Mouse (Mus musculus): ENCODE measurements around the gene 1700028J19Rik.
A peak's percentile ranks its signal among the peaks of the same experiment; 100 is the strongest.

The 1700028J19Rik gene

GRCm38 (mm10) chr7:44246055-44246983 is at the start of gene 1700028J19Rik, which contains the start of gene 2410002F23Rik:
1700028J19Rik (minus strand) TSS chr7:44246695.
2410002F23Rik (plus strand) TSS chr7:44246722.
- peak; percentile 93 for DNase-seq (ENCODE audit: low read depth, low spot score)

GRCm38 (mm10) chr7:44291418-44291817 is 44.9 kb upstream of the 1700028J19Rik start:
- peak; percentile 92 for DNase-seq (ENCODE audit: low read depth, low spot score)

DNA sequence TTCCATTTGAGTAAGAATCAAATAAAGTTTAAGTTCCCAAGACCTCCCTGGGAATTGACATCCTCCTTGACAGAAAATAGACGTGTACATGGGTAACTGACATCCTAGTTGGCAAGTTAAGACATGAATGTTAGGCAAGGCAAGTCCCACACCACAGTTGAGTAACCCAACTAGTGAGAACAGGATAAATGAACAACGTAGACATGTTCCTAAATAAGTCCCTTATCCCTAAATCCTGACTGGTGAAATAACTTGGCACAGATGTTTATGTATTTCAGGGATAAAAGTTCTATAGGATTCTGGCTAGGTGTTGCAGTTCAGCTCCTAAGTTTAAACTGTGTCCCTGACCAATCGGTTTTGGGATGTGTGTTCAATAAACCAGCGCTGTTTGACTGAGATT is 44.5 kb upstream of the 1700028J19Rik start:
- DNase-seq (ENCODE audit: low read depth, low spot score), result no peak

GRCm38 (mm10) chr7:44287760-44288159 is 41.3 kb upstream of the 1700028J19Rik start:
- DNase-seq (ENCODE audit: low read depth, low spot score), result peak; percentile 74

GRCm38 (mm10) chr7:44281586-44281985 is 35.1 kb upstream of the 1700028J19Rik start:
- DNase-seq (ENCODE audit: low read depth, low spot score), result no peak

DNA sequence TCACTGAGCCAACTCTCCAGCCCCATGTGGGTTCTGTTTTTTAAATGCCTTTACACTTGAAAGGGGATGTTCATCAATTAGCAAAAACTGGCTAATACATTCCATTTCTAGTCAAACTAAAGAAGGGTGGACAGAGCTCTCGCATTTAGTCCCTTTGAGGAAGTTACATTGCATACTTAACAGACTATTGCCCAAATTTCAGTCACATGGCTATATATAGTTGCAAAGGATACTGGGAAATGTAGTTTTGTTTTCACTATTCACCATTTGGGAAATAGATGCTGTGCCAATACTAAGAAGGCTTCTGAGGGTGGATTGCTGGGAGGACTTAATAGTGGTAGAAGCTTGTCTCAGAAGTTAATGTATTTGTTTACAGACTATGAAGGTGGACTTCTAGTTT is 34.5 kb upstream of the 1700028J19Rik start:
- DNase-seq (ENCODE audit: low read depth, low spot score), result no peak

DNA sequence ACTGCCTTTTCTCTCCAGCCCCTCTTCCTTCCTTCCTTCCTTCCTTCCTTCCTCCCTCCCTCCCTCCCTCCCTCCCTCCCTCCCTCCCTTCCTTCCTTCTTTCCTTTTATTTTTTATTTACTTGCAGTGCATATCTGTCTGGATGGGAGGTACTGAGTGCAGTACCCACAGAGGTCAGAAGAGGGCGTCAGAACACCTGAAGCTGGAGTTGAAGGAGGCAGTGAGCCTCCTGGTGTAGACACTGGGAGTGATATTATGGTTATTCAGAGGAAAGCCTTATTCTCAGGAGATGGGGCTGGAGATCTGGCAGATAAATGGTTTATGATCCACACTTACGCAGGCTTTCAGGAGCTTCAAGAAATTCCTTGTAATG is 30.7 kb upstream of the 1700028J19Rik start:
- DNase-seq (ENCODE audit: low read depth, low spot score), result peak; percentile 86

DNA sequence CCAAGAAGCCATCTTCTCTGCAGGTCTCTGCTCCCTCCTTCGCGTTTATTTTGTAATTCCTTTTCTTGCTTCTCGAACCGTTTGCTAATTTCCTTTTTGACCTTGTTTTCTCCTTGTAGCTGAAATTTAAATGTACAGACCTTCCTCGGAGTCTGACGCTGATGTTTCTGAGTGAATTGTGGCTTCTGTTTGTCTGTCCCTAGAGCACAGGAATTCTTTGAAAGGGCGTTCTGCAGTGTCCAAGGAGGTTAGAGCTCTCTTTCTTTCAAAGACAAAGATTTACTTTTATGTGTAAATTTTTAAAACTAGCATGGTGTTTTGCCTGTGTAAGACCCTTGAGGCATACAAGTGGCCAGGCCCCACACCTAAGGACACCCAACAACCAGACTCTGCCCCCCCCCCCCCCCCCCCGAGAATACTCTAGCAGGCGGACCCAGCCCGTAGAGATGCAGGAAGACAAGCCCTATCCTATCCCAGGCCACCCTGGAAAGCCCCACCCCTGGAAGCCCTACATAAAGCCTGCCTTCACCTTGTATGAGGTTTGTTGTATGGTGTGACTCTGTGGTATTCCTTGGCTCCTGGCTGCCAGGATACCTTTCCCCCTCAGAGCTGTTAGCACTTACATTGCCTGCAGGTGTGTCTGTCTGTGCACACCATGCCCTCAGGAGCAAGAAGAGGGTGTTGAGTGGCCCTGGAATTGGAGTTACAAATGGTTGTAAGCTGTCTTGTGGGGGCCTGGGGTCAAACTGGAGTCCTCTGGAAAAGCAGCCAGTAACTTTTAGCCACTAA is 30.2 kb upstream of the 1700028J19Rik start:
- peak; percentile 87 for DNase-seq (ENCODE audit: low read depth, low spot score)

DNA sequence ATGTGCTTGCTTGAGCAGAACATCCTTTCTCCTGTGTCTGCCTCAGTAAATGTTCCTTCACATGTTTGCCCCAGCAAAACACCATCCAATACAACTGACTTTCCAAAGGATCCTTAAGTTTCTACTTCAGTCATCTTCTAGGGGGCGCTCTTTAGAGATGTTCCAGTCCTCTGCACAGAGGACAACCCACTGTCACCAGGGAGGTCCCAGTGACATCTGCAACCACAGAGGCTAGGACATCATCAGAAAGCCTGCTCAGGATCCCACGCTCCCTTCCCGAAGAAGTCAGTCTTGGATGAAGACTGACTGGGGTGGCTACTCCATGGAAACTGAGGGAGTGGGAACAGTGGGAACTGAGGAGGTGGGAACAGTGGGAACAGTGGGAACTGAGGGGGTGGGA is 29.1 kb upstream of the 1700028J19Rik start:
- peak; percentile 52 for DNase-seq (ENCODE audit: low read depth, low spot score)

DNA sequence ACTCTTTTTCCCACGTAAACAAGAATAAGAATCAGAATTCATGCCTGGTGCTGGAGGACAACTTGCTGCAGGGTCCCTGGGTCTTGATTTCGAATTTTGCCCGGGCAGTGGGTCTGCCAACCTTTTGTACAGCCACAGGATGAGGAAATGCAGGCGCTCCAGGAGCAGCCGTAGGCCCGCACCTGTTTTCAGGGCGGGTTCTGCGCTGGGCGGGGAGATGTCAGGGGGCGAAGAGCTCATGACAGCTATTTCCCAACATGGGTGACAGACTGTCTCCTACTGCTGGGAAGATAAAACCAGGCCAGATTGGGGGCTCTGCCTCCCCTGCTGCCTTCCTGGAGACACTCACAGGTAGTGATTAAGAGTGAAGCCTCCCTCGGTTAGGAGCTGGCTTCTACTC is 27.6 kb upstream of the 1700028J19Rik start:
- DNase-seq (ENCODE audit: low read depth, low spot score), result no peak

DNA sequence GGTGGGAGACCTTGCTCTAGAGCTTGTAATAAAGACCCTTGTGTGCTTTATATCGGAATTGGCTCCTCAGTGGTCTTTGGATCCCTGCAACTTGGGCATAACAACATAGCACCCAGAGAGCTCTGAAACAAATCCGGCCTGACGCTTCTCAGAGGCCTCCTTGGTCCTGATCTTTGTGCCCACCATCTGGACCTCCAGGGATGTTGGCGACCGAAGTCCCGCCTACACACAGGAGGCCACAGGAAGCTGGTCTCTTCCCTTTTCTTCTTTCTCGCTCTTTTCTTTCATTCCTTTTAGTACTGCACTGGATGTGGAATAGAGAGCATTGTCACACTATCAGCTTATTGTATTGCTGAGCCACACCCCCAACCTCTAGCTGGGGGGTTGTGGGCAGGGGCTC is 27.0 kb upstream of the 1700028J19Rik start:
- DNase-seq (ENCODE audit: low read depth, low spot score), result no peak

DNA sequence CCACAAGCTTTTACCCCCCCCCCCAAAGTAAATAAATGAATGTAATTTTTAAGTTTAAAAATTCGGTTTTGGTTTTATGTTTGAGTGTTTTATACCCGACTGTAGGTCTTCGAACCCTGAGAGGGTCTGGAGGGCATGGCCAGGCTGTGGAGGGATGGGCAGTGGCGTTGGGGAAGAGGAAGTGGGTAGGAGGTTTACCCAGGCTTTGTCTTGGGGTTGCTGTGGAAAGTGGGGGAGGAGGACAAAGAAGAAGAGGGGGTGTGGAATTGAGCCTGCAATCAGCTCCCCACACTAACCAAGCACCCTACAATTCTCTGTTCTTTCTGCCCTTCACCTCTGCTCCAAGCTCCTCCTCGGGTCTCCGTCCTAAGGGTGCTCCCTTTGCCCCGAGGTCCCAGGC is 26.1 kb upstream of the 1700028J19Rik start:
- no peak for DNase-seq (ENCODE audit: low read depth, low spot score)

DNA sequence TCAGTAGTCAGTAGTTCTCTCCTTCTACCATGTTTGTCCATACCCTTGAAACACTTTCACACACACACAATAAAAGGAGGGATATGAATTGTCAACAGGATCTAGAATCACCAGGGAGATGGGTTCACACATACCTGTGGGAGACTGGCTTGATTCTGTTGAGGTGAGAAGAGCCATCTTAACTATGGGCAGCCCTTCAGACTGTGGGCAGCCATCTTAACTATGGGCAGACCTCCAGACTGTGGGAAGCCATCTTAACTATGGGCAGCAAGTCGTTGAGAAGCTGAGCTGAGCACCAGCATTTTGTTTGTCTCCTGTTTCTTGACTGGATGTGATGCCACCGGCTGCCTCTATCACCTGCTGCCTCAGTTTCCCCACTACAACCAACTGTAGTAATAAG is 24.8 kb upstream of the 1700028J19Rik start:
- DNase-seq (ENCODE audit: low read depth, low spot score), result peak; percentile 83

GRCm38 (mm10) chr7:44269397-44269796 is 22.9 kb upstream of the 1700028J19Rik start:
- DNase-seq (ENCODE audit: low read depth, low spot score), result no peak

- no peak for DNase-seq (ENCODE audit: low read depth, low spot score)
These were observed 21.6 kb upstream of the 1700028J19Rik start for GRCm38 (mm10) chr7:44268117-44268516.

GRCm38 (mm10) chr7:44262791-44263643 is 16.5 kb upstream of the 1700028J19Rik start:
- peak; percentile 96 for DNase-seq (ENCODE audit: low read depth, low spot score)

DNA sequence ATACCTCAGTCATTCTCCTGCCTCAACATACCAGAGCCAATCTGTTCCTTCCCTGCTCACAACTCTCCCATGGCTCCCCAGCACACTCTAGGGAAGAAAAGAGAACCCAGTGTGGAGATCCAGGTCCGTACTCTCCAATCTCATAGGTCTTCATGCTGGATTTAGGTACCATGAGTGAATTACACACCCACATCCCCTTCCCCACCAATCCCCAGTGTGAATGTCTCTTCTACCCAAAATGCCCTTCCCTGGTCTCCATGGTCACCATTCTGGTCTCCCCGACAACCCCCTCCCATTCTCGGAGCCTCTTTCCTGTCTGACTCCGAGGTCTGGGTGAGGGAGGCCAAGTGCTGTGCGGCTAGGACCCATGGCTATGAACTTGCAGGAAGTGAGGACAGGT is 14.7 kb upstream of the 1700028J19Rik start, which contains the start of gene Gm15517:
Gene Gm15517 (plus strand): TSS at position 301 of the 400 bp plus-strand sequence.
- peak; percentile 53 for DNase-seq (ENCODE audit: low read depth, low spot score)

- DNase-seq (ENCODE audit: low read depth, low spot score), result no peak
These were observed 13.9 kb upstream of the 1700028J19Rik start for GRCm38 (mm10) chr7:44260410-44260809.

GRCm38 (mm10) chr7:44257278-44257677 is 10.8 kb upstream of the 1700028J19Rik start, which contains the start of gene Acp4:
Acp4 (minus strand) TSS chr7:44257378.
- no peak for DNase-seq (ENCODE audit: low read depth, low spot score)

DNA sequence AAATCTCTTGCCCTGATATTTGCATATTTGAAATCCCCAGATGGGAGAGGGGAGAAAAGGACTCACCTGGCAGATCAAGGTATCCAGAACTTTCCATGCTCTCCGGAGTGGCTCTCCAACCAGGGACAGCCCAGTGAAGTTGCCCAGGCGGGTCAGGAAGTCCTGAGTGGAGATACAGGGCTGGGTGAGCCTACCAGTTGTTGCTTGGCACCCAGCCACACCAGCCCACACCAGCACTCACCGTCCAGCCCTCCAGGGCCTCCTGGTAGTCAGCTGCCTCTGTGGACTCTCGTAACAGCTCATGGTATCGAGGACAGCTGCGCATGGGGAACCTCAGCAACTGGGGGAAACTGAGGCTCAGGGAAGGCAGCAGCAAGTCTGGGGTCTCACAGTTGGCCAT is 8.4 kb upstream of the 1700028J19Rik start:
- DNase-seq (ENCODE audit: low read depth, low spot score), result no peak

DNA sequence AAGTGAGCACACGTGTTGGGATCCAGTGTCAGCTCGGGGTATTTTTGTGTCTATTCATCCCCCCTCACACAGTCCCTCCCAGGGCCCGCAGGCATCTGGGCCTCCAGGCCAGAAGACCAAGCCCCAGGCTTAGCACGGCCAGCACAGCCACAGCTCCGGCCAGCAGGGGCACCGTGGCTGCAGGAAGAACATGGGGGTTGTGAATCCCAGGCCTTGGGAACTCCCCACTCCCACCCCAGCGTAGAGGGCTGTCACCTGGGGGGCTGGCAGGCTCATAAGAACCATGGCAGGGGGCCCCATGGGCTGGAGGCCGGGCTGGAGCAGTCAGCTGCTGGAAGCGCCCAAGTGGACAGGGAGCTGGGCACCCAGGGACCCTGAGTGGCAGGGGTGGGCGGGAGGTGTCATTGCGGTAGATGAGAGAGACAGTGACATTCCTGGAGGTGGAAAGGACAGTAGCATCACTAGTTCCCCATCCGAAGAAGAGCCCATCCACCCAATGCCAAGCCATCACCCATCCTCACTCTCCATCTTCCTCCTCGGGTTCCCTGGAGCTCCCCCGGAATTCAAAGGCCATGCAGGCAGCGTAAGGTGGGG is 6.6 kb upstream of the 1700028J19Rik start:
- no peak for DNase-seq (ENCODE audit: low read depth, low spot score)

Data from R1 (cell line).